Mouse (Mus musculus) ES-Bruce4 (cell line): ENCODE results near the gene Zfp879. TPM values are rescaled to one million over a fixed set of nuclear protein-coding genes. Genes with fewer than 3 reads are reported as not detected.

Experiments used
- H3K27ac ChIP-seq: 2 replicates; pipeline ENCODE4 v1.5.1; 2012; ENCODE audit warnings: low read length, inconsistent platforms; ENCODE audit not compliant: insufficient read depth
- H3K27me3 ChIP-seq: 2 replicates; pipeline ENCODE4 v1.6.1; 2012; ENCODE audit warnings: mild to moderate bottlenecking, low read length, inconsistent platforms; ENCODE audit not compliant: control insufficient read depth, poor library complexity, insufficient read depth, severe bottlenecking
- H3K36me3 ChIP-seq: 2 replicates; pipeline ENCODE4 v1.6.1; 2012; ENCODE audit warnings: inconsistent platforms, mild to moderate bottlenecking, low read length, moderate library complexity; ENCODE audit not compliant: control insufficient read depth, poor library complexity, insufficient read depth, severe bottlenecking
- H3K4me1 ChIP-seq: one replicate; pipeline ENCODE4 v1.8.1; 2011; ENCODE audit warnings: low read length; ENCODE audit not compliant: control insufficient read depth, insufficient read depth
- H3K4me3 ChIP-seq: 2 replicates; pipeline ENCODE4 v1.5.1; 2011; ENCODE audit warnings: low read depth, mild to moderate bottlenecking, low read length
- H3K9ac ChIP-seq: 2 replicates; pipeline ENCODE4 v1.6.1; 2012; ENCODE audit warnings: low read depth, mild to moderate bottlenecking, inconsistent platforms; ENCODE audit not compliant: poor library complexity, severe bottlenecking
- H3K9me3 ChIP-seq: replicated peaks from 2 replicates; pipeline ENCODE4 v1.6.1; 2012; ENCODE audit warnings: mild to moderate bottlenecking, low read length, inconsistent platforms; ENCODE audit not compliant: control insufficient read depth, poor library complexity, insufficient read depth, severe bottlenecking
- CTCF ChIP-seq: IDR thresholded peaks from one replicate; pipeline ENCODE4 v1.8.1; 2011; ENCODE audit warnings: low read depth, low read length
- EP300 ChIP-seq: IDR thresholded peaks from 2 replicates; pipeline ENCODE4 v1.6.1; 2011; ENCODE audit warnings: low read depth, low read length; ENCODE audit not compliant: insufficient read depth
- POLR2A ChIP-seq: IDR thresholded peaks from one replicate; pipeline ENCODE4 v1.8.1; 2011; ENCODE audit warnings: low read length; ENCODE audit not compliant: insufficient read depth
- polyA plus RNA-seq: library from polyadenylated mRNA; stranded (reverse); fragments of >200 nt; gene quantifications from 2 replicates; pipeline ENCODE4 v1.2.4, GENCODE M21; 2011; ENCODE audit warnings: low read depth; ENCODE audit not compliant: missing spikeins, insufficient read depth, insufficient read length

Zfp879 gene
- polyA plus RNA-seq, 1 experiment: 0.45 TPM

- H3K9ac ChIP-seq: peak overlapping the region; percentile 27
- TF ChIP-seq CTCF (no peak), EP300 (no peak), POLR2A (no peak)
- peak overlapping the region; percentile 50 for H3K4me3 ChIP-seq
- H3K27me3 ChIP-seq: peaks cover 14% of the 10 kb centered on the region
- H3K36me3 ChIP-seq: no peaks in the 10 kb centered on the region
- peaks cover 1% of the 10 kb centered on the region for H3K4me1 ChIP-seq
- no peaks in the 10 kb centered on the region for H3K9me3 ChIP-seq
- no peak overlapping the region for H3K27ac ChIP-seq
These were observed 9.7 kb upstream of the Zfp879 start for GRCm38 (mm10) chr11:50850989-50851601.

- TF ChIP-seq CTCF: no peak
- no peak for TF ChIP-seq EP300
- no peak for TF ChIP-seq POLR2A
- H3K9ac ChIP-seq: peak within 1 kb of the TSS; percentile 27
- no peak within 1 kb of the TSS for H3K27ac ChIP-seq
- no peaks in the 10 kb centered on the region for H3K9me3 ChIP-seq
- peaks cover 14% of the 10 kb centered on the region for H3K27me3 ChIP-seq
- no peaks in the 10 kb centered on the region for H3K36me3 ChIP-seq
- H3K4me1 ChIP-seq: peaks cover 1% of the 10 kb centered on the region
- H3K4me3 ChIP-seq: peak within 1 kb of the TSS; percentile 50
These were observed 8.9 kb upstream of the Zfp879 start, which contains the start of gene Grm6 for GRCm38 (mm10) chr11:50850177-50850735. Gene Grm6 (plus strand): TSS chr11:50850685.

- Histone ChIP-seq H3K4me3 (no peak overlapping the region), H3K27me3 (peaks cover 14% of the 10 kb centered on the region), H3K36me3 (no peaks in the 10 kb centered on the region), H3K9me3 (no peaks in the 10 kb centered on the region), H3K9ac (no peak overlapping the region), H3K27ac (no peak overlapping the region), H3K4me1 (peaks cover 1% of the 10 kb centered on the region)
- TF ChIP-seq CTCF: no peak
- no peak for TF ChIP-seq POLR2A
- TF ChIP-seq EP300: no peak
These were observed 8.0 kb upstream of the Zfp879 start for GRCm38 (mm10) chr11:50849310-50849709.

- Histone ChIP-seq H3K4me3 (no peak overlapping the region), H3K9me3 (no peaks in the 10 kb centered on the region), H3K9ac (no peak overlapping the region), H3K27ac (no peak overlapping the region), H3K36me3 (no peaks in the 10 kb centered on the region), H3K4me1 (peaks cover 1% of the 10 kb centered on the region), H3K27me3 (peaks cover 14% of the 10 kb centered on the region)
- TF ChIP-seq POLR2A: no peak
- no peak for TF ChIP-seq EP300
- TF ChIP-seq CTCF: no peak
These were observed 7.3 kb upstream of the Zfp879 start for GRCm38 (mm10) chr11:50848520-50849137.

- Histone ChIP-seq H3K27me3 (peaks cover 8% of the 10 kb centered on the region), H3K4me1 (peaks cover 1% of the 10 kb centered on the region), H3K9me3 (no peaks in the 10 kb centered on the region), H3K9ac (no peak overlapping the region), H3K4me3 (no peak overlapping the region), H3K27ac (no peak overlapping the region), H3K36me3 (no peaks in the 10 kb centered on the region)
- TF ChIP-seq POLR2A: no peak
- no peak for TF ChIP-seq EP300
- peak; percentile 53 for TF ChIP-seq CTCF
These were observed 5.7 kb upstream of the Zfp879 start for GRCm38 (mm10) chr11:50847047-50847446.

- 0 out of 2 replicates have a peak, but pooled peaks cover under 1% of the 10 kb centered on the region for H3K27me3 ChIP-seq
- H3K4me3 ChIP-seq: no peak overlapping the region
- TF ChIP-seq CTCF: no peak
- no peak for TF ChIP-seq EP300
- TF ChIP-seq POLR2A: no peak
These were observed 4.6 kb upstream of the Zfp879 start for GRCm38 (mm10) chr11:50845951-50846350.

More at GRCm38 (mm10) chr11:50845951-50846350, 4.6 kb upstream of the Zfp879 start:
- no peaks in the 10 kb centered on the region for H3K4me1 ChIP-seq
- no peak overlapping the region for H3K9ac ChIP-seq
- H3K36me3 ChIP-seq: no peaks in the 10 kb centered on the region
- no peak overlapping the region for H3K27ac ChIP-seq
- no peaks in the 10 kb centered on the region for H3K9me3 ChIP-seq
